Mouse (Mus musculus) liver, embryonic 14.5 days (tissue): Measurements from ENCODE around the gene Usp25.

Source experiments
- CTCF ChIP-seq: IDR thresholded peaks from 2 replicates; pipeline ENCODE4 v1.5.1; 2016; ENCODE audit warnings: antibody characterized with exemption, low read depth, control low read depth
- EP300 ChIP-seq: IDR thresholded peaks from 2 replicates; pipeline ENCODE4 v1.6.1; 2016; ENCODE audit warnings: antibody characterized with exemption, low read depth

DNA sequence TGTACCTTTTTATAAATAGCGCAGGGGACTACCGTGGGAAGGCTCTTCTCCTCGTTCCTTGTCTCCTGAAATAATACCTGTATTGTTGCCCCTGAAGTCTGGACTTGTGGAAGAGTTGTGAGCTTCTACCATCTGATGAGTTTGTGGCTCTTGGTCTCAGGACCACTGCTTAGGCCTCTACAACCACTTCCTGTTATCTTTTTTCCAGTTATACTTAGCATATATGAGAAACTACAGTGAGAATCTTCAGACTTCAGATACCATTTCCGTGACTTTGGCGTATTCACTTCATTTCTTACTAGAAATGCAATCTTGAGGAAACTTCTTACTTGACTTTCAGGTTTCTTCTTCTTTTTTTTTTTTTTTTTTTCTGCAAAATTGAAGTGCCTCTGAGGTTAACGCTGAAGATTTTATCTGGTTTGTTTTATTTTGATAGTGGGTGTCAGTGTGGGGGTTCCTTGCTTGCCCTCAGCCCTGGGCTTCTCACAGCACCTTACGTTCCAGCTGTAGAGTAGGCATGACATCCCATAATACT, 81.6 kb downstream of the Usp25 start:
- no peak for TF ChIP-seq EP300
- TF ChIP-seq CTCF, result no peak
